Mouse (Mus musculus): ENCODE results near the gene Kpna7. TPM values are rescaled to one million over a fixed set of nuclear protein-coding genes. Genes with fewer than 3 reads are reported as not detected.

Kpna7 gene
- polyA plus RNA-seq, 1 experiment from 2014 or later: not detected

DNA sequence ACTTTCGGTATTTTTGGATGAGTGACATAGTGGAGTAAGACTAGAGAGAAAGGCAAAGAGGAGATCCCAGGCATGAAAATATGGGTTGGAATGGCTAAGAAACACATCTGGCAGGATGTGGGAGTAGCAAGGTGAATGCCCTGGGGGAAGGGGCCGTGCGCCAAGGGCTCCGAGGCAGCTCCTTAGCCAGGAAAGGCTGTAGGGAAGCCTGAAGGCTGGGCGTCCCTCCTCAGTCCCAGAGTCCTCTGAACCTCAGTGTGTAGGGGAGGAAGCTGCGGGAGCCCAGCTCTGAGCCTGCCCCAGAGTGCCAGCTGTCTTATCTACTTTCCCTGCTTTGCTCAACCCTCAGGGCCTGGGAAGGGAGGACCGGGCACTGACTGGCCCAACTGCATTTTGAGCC, 37.1 kb upstream of the Kpna7 start:
- Histone ChIP-seq H3K27me3 (ENCODE audit: control insufficient read depth, insufficient read depth, low read length) (no peaks in the 10 kb centered on the region), H3K9ac (replicated peaks; ENCODE audit: low read depth, low read length) (no peak overlapping the region), H3K4me3 (ENCODE audit: low read depth, low read length) (no peak overlapping the region), H3K4me1 (ENCODE audit: control insufficient read depth, insufficient read depth, low read length) (no peaks in the 10 kb centered on the region), H3K9me3 (ENCODE audit: control insufficient read depth, low read depth, low read length) (no peaks in the 10 kb centered on the region), H3K36me3 (ENCODE audit: control insufficient read depth, insufficient read depth, low read length) (peaks cover 31% of the 10 kb centered on the region), H3K27ac (ENCODE audit: low read length) (no peak overlapping the region), H3K4me2 (replicated peaks; ENCODE audit: low read depth, low read length) (no peak overlapping the region)
- no peak for ATAC-seq (ENCODE audit: insufficient number of reproducible peaks, insufficient read depth, low FRiP score, low read depth)
- 63% methylated on average over 7 of the region's 7 CpGs for WGBS

DNA sequence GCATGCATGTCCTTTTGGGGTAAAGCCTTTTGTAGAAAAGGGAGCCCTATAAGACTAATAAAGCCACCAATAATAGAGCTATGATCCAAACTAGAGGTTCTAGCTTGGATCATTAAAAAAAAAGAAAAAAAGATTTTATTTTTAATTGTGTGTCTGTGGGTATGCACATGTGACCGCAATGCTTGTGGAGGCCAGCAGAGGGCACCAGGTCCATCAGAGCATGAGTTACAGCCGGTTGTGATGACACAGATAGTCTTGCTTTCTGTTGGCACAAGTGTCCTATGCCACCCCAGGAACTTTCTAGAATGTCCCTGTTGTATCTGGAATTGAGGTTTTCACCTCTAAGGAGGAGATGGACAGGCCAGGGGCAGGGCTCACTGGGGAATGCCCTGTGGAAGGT, 35.6 kb upstream of the Kpna7 start:
- no peak overlapping the region for H3K4me2 ChIP-seq (replicated peaks; ENCODE audit: low read depth, low read length)
- no peak overlapping the region for H3K9ac ChIP-seq (replicated peaks; ENCODE audit: low read depth, low read length)
- WGBS: 90% methylated on average over 2 of the region's 2 CpGs
- no peaks in the 10 kb centered on the region for H3K27me3 ChIP-seq (ENCODE audit: control insufficient read depth, insufficient read depth, low read length)
- H3K9me3 ChIP-seq (ENCODE audit: control insufficient read depth, low read depth, low read length): no peaks in the 10 kb centered on the region
- H3K27ac ChIP-seq (ENCODE audit: low read length): no peak overlapping the region
- no peak for ATAC-seq (ENCODE audit: insufficient number of reproducible peaks, insufficient read depth, low FRiP score, low read depth)
- peaks cover 20% of the 10 kb centered on the region; the same call in 1 of the 2 replicates for H3K36me3 ChIP-seq (ENCODE audit: control insufficient read depth, insufficient read depth, low read length)
- H3K4me1 ChIP-seq (ENCODE audit: control insufficient read depth, insufficient read depth, low read length): 0 out of 2 replicates have a peak, but pooled peaks cover 2% of the 10 kb centered on the region
- no peak overlapping the region for H3K4me3 ChIP-seq (ENCODE audit: low read depth, low read length)

- Histone ChIP-seq H3K27me3 (ENCODE audit: control insufficient read depth, insufficient read depth, low read length) (no peaks in the 10 kb centered on the region), H3K4me1 (ENCODE audit: control insufficient read depth, insufficient read depth, low read length) (0 out of 2 replicates have a peak, but pooled peaks cover 2% of the 10 kb centered on the region), H3K9ac (replicated peaks; ENCODE audit: low read depth, low read length) (no peak overlapping the region), H3K27ac (ENCODE audit: low read length) (no peak overlapping the region), H3K9me3 (ENCODE audit: control insufficient read depth, low read depth, low read length) (no peaks in the 10 kb centered on the region), H3K4me3 (ENCODE audit: low read depth, low read length) (no peak overlapping the region), H3K36me3 (ENCODE audit: control insufficient read depth, insufficient read depth, low read length) (peaks cover 12% of the 10 kb centered on the region; the same call in 1 of the 2 replicates), H3K4me2 (replicated peaks; ENCODE audit: low read depth, low read length) (no peak overlapping the region)
- WGBS: 83% methylated on average over 5 of the region's 5 CpGs
- no peak for ATAC-seq (ENCODE audit: insufficient number of reproducible peaks, insufficient read depth, low FRiP score, low read depth)
These were observed 34.6 kb upstream of the Kpna7 start for GRCm38 (mm10) chr5:145118461-145118860.

DNA sequence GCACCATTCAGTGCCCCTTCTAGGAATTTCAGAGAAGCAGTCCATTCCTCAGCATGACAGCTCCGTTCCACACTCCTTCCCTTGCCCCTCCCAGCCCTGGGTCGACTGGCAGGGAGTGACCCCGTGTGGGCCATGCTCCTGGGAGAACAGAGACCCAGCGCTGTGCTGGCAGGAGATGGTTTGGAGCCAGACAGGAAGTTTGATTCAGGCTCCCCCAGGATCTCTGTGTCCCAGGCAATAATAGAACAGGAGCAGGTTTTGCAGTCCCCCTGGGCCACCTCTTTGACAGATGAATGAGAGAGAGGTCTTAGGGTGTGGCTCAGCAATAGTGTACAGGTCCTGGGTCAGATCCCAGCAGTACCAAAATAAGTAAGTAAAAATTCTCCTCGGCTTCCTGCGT, 34.2 kb upstream of the Kpna7 start:
- 48% methylated on average over 6 of the region's 6 CpGs for WGBS
- Histone ChIP-seq H3K4me3 (ENCODE audit: low read depth, low read length) (no peak overlapping the region), H3K27ac (ENCODE audit: low read length) (no peak overlapping the region), H3K9ac (replicated peaks; ENCODE audit: low read depth, low read length) (no peak overlapping the region), H3K4me1 (ENCODE audit: control insufficient read depth, insufficient read depth, low read length) (0 out of 2 replicates have a peak, but pooled peaks cover 2% of the 10 kb centered on the region), H3K4me2 (replicated peaks; ENCODE audit: low read depth, low read length) (no peak overlapping the region), H3K9me3 (ENCODE audit: control insufficient read depth, low read depth, low read length) (no peaks in the 10 kb centered on the region), H3K27me3 (ENCODE audit: control insufficient read depth, insufficient read depth, low read length) (no peaks in the 10 kb centered on the region), H3K36me3 (ENCODE audit: control insufficient read depth, insufficient read depth, low read length) (peaks cover 7% of the 10 kb centered on the region; the same call in 1 of the 2 replicates)
- no peak for ATAC-seq (ENCODE audit: insufficient number of reproducible peaks, insufficient read depth, low FRiP score, low read depth)

DNA sequence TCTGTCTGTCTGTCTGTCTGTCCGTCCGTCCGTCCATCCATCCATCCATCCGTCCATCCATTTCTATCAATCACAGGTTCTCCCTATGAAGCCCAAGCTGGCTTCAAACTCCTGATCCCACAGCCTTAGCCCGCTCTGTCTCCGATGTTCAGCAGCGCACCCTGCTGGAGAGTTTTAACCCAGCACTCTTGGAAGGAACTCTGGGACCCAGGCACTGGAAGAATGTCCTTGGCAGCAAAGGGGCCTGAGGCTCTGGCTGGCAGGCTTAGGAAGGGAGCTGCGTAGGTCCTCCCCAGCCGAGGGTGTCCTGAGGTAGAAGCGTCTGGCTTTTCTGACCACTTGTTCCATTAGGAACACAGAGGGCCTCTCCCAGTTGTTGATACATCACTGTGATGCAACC, 33.1 kb upstream of the Kpna7 start:
- peak overlapping the region; percentile 23; the same call in 1 of the 2 replicates for H3K4me2 ChIP-seq (replicated peaks; ENCODE audit: low read depth, low read length)
- no peak overlapping the region for H3K9ac ChIP-seq (replicated peaks; ENCODE audit: low read depth, low read length)
- 0 out of 2 replicates have a peak, but pooled peaks cover 2% of the 10 kb centered on the region for H3K4me1 ChIP-seq (ENCODE audit: control insufficient read depth, insufficient read depth, low read length)
- peak overlapping the region; percentile 52; the same call in 1 of the 2 replicates for H3K27ac ChIP-seq (ENCODE audit: low read length)
- H3K36me3 ChIP-seq (ENCODE audit: control insufficient read depth, insufficient read depth, low read length): no peaks in the 10 kb centered on the region; the same call in 1 of the 2 replicates
- H3K4me3 ChIP-seq (ENCODE audit: low read depth, low read length): no peak overlapping the region
- H3K9me3 ChIP-seq (ENCODE audit: control insufficient read depth, low read depth, low read length): no peaks in the 10 kb centered on the region
- H3K27me3 ChIP-seq (ENCODE audit: control insufficient read depth, insufficient read depth, low read length): no peaks in the 10 kb centered on the region
- ATAC-seq (ENCODE audit: insufficient number of reproducible peaks, insufficient read depth, low FRiP score, low read depth): no peak
- WGBS: 44% methylated on average over 10 of the region's 10 CpGs

DNA sequence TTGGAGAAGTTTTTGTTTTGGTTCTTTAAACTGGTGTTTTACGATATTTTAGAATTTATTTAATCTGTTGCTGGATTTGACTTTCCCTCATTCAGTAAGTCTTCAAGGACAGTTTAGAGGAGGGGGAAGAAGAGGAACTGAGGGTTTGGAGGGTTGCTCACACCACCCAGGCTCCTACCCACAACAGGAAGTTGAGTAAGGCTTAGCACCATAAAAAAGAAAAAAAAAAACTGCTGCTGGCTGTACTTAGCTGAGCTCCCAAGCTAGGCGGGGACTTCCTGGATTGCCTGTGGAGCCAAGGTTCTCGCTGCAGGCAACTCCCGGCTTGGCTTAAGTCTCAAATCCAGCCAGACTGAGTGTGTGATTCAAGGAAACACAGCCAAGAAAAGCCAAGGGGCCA, 32.5 kb upstream of the Kpna7 start:
- Histone ChIP-seq H3K9ac (replicated peaks; ENCODE audit: low read depth, low read length) (no peak overlapping the region), H3K4me2 (replicated peaks; ENCODE audit: low read depth, low read length) (peak overlapping the region; percentile 23; the same call in 1 of the 2 replicates), H3K27ac (ENCODE audit: low read length) (peak overlapping the region; percentile 52; the same call in 1 of the 2 replicates), H3K36me3 (ENCODE audit: control insufficient read depth, insufficient read depth, low read length) (no peaks in the 10 kb centered on the region), H3K4me1 (ENCODE audit: control insufficient read depth, insufficient read depth, low read length) (0 out of 2 replicates have a peak, but pooled peaks cover 2% of the 10 kb centered on the region), H3K9me3 (ENCODE audit: control insufficient read depth, low read depth, low read length) (no peaks in the 10 kb centered on the region), H3K27me3 (ENCODE audit: control insufficient read depth, insufficient read depth, low read length) (no peaks in the 10 kb centered on the region), H3K4me3 (ENCODE audit: low read depth, low read length) (no peak overlapping the region)
- WGBS: 26% methylated on average over 4 of the region's 4 CpGs
- no peak for ATAC-seq (ENCODE audit: insufficient number of reproducible peaks, insufficient read depth, low FRiP score, low read depth)

- ATAC-seq (ENCODE audit: insufficient number of reproducible peaks, insufficient read depth, low FRiP score, low read depth): no peak
- H3K27me3 ChIP-seq (ENCODE audit: control insufficient read depth, insufficient read depth, low read length): no peaks in the 10 kb centered on the region
- H3K27ac ChIP-seq (ENCODE audit: low read length): peak overlapping the region; percentile 48; the same call in 1 of the 2 replicates
- 0 out of 2 replicates have a peak, but pooled peaks cover 2% of the 10 kb centered on the region for H3K4me1 ChIP-seq (ENCODE audit: control insufficient read depth, insufficient read depth, low read length)
- H3K9ac ChIP-seq (replicated peaks; ENCODE audit: low read depth, low read length): no peak overlapping the region
- WGBS: 92% methylated on average over 5 of the region's 5 CpGs
- peak overlapping the region; percentile 78; the same call in 1 of the 2 replicates for H3K4me2 ChIP-seq (replicated peaks; ENCODE audit: low read depth, low read length)
- H3K36me3 ChIP-seq (ENCODE audit: control insufficient read depth, insufficient read depth, low read length): no peaks in the 10 kb centered on the region
- H3K9me3 ChIP-seq (ENCODE audit: control insufficient read depth, low read depth, low read length): no peaks in the 10 kb centered on the region
- H3K4me3 ChIP-seq (ENCODE audit: low read depth, low read length): no peak overlapping the region
These were observed 31.9 kb upstream of the Kpna7 start for GRCm38 (mm10) chr5:145115736-145116135.

- Histone ChIP-seq H3K4me2 (replicated peaks; ENCODE audit: low read depth, low read length) (peak overlapping the region; percentile 78), H3K9me3 (ENCODE audit: control insufficient read depth, low read depth, low read length) (no peaks in the 10 kb centered on the region), H3K27me3 (ENCODE audit: control insufficient read depth, insufficient read depth, low read length) (no peaks in the 10 kb centered on the region), H3K36me3 (ENCODE audit: control insufficient read depth, insufficient read depth, low read length) (peaks cover 9% of the 10 kb centered on the region), H3K4me3 (ENCODE audit: low read depth, low read length) (peak overlapping the region; percentile 74), H3K9ac (replicated peaks; ENCODE audit: low read depth, low read length) (peak overlapping the region; percentile 67), H3K4me1 (ENCODE audit: control insufficient read depth, insufficient read depth, low read length) (0 out of 2 replicates have a peak, but pooled peaks cover 2% of the 10 kb centered on the region), H3K27ac (ENCODE audit: low read length) (peak overlapping the region; percentile 27; the same call in 1 of the 2 replicates)
- ATAC-seq (ENCODE audit: insufficient number of reproducible peaks, insufficient read depth, low FRiP score, low read depth): peak; percentile 40; the same call in 1 of the 2 replicates
- WGBS: 14% methylated on average over 40 of the region's 40 CpGs
These were observed 31.0 kb upstream of the Kpna7 start for GRCm38 (mm10) chr5:145114606-145115473.

All from stomach, embryonic 14.5 days (tissue).